Mouse (Mus musculus): Measurements from ENCODE around the gene Acot1. TPM values are rescaled to one million over a fixed set of nuclear protein-coding genes. Genes with fewer than 3 reads are reported as not detected.

Acot1 gene
- polyA plus RNA-seq (2012; rRNA removed), result 51.7 and 59.0 TPM in 2 replicates

GRCm38 (mm10) chr12:84009171-84009965 lies at the start of gene Acot1:
Gene Acot1, plus strand, starts transcription at chr12:84009490.

GRCm38 (mm10) chr12:83984752-83985151 lies 24.5 kb upstream of the Acot1 start, which contains the start of gene Heatr4:
Gene Heatr4, minus strand, starts transcription at chr12:83984852.

GRCm38 (mm10) chr12:83987583-83988441 lies 21.5 kb upstream of the Acot1 start, which contains the start of gene Acot2:
Gene Acot2, plus strand, starts transcription at chr12:83987861.

DNA sequence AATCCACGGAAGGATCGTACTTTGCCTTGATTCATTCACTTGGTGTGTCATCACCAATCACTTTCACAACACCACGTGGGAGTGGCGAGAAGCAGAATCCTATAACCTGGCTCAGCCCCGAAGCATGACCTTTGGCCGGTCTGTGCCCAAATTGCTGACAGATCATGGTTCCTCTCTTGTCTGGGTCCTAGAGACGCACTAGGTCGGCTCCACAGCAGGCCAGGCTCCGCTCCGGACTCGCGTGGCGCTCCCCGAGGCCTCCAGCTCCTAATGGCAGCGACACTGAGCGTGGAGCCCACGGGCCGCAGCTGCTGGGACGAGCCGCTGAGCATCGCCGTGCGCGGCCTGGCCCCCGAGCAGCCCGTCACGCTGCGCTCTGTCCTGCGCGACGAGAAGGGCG lies 29.0 kb downstream of the Acot1 start, which contains the start of gene Acot4:
Acot4 (plus strand) TSS at position 139 of the 400 bp plus-strand sequence.

DNA sequence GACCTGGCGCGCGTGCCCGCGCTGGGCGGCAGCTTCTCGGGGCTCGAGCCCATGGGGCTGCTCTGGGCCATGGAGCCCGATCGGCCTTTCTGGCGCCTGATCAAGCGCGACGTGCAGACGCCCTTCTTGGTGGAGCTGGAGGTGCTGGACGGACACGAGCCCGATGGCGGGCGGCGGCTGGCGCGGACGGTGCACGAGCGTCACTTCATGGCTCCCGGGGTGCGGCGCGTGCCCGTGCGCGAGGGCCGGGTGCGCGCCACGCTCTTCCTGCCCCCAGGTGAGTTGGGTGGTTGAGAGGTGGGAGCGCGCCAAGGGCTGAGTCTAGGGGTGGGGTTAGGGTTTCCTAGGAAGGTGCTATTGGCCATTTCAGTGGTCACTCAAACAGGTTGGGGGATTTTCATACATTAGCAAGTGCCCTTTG lies 29.4 kb downstream of the Acot1 start, which contains the start of gene Gm49366:
Gm49366 (plus strand) TSS at position 245 of the 421 bp plus-strand sequence.

GRCm38 (mm10) chr12:84051937-84052474 lies 42.7 kb downstream of the Acot1 start, which contains the start of gene Acot3:
Gene Acot3, plus strand, starts transcription at chr12:84052144.

Other genes starting within 250 kb of the Acot1 start
- 1.4 and 1.6 TPM in 2 replicates for gene Papln, start 245.9 kb upstream of the Acot1 start, polyA plus RNA-seq (2012; rRNA removed)
- gene Numb, start 87.6 kb upstream of the Acot1 start, polyA plus RNA-seq (2012; rRNA removed), result 23.4 and 24.8 TPM in 2 replicates
- 12.7 and 14.2 TPM in 2 replicates for gene Riox1, start 58.9 kb upstream of the Acot1 start, polyA plus RNA-seq (2012; rRNA removed)
- 0.03 TPM in 1 of 2 replicates, not detected in the other for gene Heatr4, start 24.6 kb upstream of the Acot1 start, polyA plus RNA-seq (2012; rRNA removed)
- gene Acot2, start 21.6 kb upstream of the Acot1 start, polyA plus RNA-seq (2012; rRNA removed), result 4.2 and 4.4 TPM in 2 replicates
- gene Acot4, start 28.9 kb downstream of the Acot1 start, polyA plus RNA-seq (2012; rRNA removed), result 0.70 and 0.72 TPM in 2 replicates
- not detected in 2 replicates for gene Gm49366, start 29.4 kb downstream of the Acot1 start, polyA plus RNA-seq (2012; rRNA removed)
- gene Acot3, start 42.7 kb downstream of the Acot1 start, polyA plus RNA-seq (2012; rRNA removed), result 0.58 and 0.71 TPM in 2 replicates
- 0.41 and 0.44 TPM in 2 replicates for gene Acot5, start 59.8 kb downstream of the Acot1 start, polyA plus RNA-seq (2012; rRNA removed)
- gene Acot6, start 91.2 kb downstream of the Acot1 start, polyA plus RNA-seq (2012; rRNA removed), result 3.6 and 4.2 TPM in 2 replicates
- gene Dnal1, start 104.9 kb downstream of the Acot1 start, polyA plus RNA-seq (2012; rRNA removed), result 20.1 and 23.3 TPM in 2 replicates
- gene Pnma1, start 139.0 kb downstream of the Acot1 start, polyA plus RNA-seq (2012; rRNA removed), result 6.6 and 7.2 TPM in 2 replicates
- gene Elmsan1, start 209.4 kb downstream of the Acot1 start, polyA plus RNA-seq (2012; rRNA removed), result 5.2 and 5.3 TPM in 2 replicates